Mouse (Mus musculus): Measurements from ENCODE around the gene Atg9b. TPM values are rescaled to one million over a fixed set of nuclear protein-coding genes. Genes with fewer than 3 reads are reported as not detected.
A peak's percentile ranks its signal among the peaks of the same experiment; 100 is the strongest.

Gene Atg9b
- total and polyA plus RNA-seq, 2 experiments from 2014 or later, result 5.1 to 8.0 TPM

GRCm38 (mm10) chr5:24426037-24426432 lies 34.1 kb upstream of the Atg9b start:
- DNase-seq (no peak), ATAC-seq (no peak)
- Histone ChIP-seq H3K27ac (ENCODE audit: low read depth, low read length) (no peak overlapping the region), H3K27me3 (ENCODE audit: insufficient read depth, low read length) (peaks cover 5% of the 10 kb centered on the region; the same call in 1 of the 2 replicates), H3K9ac (0 out of 2 replicates have a peak overlapping the region, but pooled peaks have one; percentile 63), H3K4me2 (ENCODE audit: low read depth) (peak overlapping the region; percentile 90), H3K36me3 (ENCODE audit: insufficient read depth) (peaks cover 13% of the 10 kb centered on the region; the same call in 1 of the 2 replicates), H3K4me3 (ENCODE audit: low read depth, low read length) (peak overlapping the region; percentile 63), H3K9me3 (ENCODE audit: low read length) (no peaks in the 10 kb centered on the region), H3K4me1 (ENCODE audit: insufficient read depth) (peaks cover 14% of the 10 kb centered on the region; the same call in 1 of the 2 replicates)
- WGBS, result 1% methylated on average over 10 of the region's 10 CpGs
- no peak for TF ChIP-seq CTCF (IDR thresholded peaks at IDR 0.05; ENCODE audit: low read depth)

- peaks cover 5% of the 10 kb centered on the region; the same call in 1 of the 2 replicates for H3K27me3 ChIP-seq (ENCODE audit: insufficient read depth, low read length)
- peak overlapping the region; percentile 63 for H3K4me3 ChIP-seq (ENCODE audit: low read depth, low read length)
- TF ChIP-seq CTCF (IDR thresholded peaks at IDR 0.05; ENCODE audit: low read depth), result peak; percentile 42
- 0% methylated on average over 29 of the region's 30 CpGs for WGBS
- H3K27ac ChIP-seq (ENCODE audit: low read depth, low read length), result no peak overlapping the region
- ATAC-seq, result no peak
- peaks cover 14% of the 10 kb centered on the region; the same call in 1 of the 2 replicates for H3K4me1 ChIP-seq (ENCODE audit: insufficient read depth)
- peak overlapping the region; percentile 90 for H3K4me2 ChIP-seq (ENCODE audit: low read depth)
- peak; percentile 42 for DNase-seq
- no peaks in the 10 kb centered on the region for H3K9me3 ChIP-seq (ENCODE audit: low read length)
- peak overlapping the region; percentile 63 for H3K9ac ChIP-seq
- peaks cover 17% of the 10 kb centered on the region for H3K36me3 ChIP-seq (ENCODE audit: insufficient read depth)
These were observed 33.6 kb upstream of the Atg9b start for GRCm38 (mm10) chr5:24425421-24426036.

- peaks cover 14% of the 10 kb centered on the region; the same call in 1 of the 2 replicates for H3K4me1 ChIP-seq (ENCODE audit: insufficient read depth)
- TF ChIP-seq CTCF (IDR thresholded peaks at IDR 0.05; ENCODE audit: low read depth), result no peak
- DNase-seq (peak; percentile 92), ATAC-seq (peak; percentile 7; the same call in 1 of the 2 replicates)
- under 1% methylated on average over 48 of the region's 60 CpGs for WGBS
- H3K9ac ChIP-seq, result peak overlapping the region; percentile 63
- peaks cover 5% of the 10 kb centered on the region; the same call in 1 of the 2 replicates for H3K27me3 ChIP-seq (ENCODE audit: insufficient read depth, low read length)
- H3K27ac ChIP-seq (ENCODE audit: low read depth, low read length), result peak overlapping the region; percentile 86
- H3K4me3 ChIP-seq (ENCODE audit: low read depth, low read length), result peak overlapping the region; percentile 63
- peak overlapping the region; percentile 90 for H3K4me2 ChIP-seq (ENCODE audit: low read depth)
- peaks cover 21% of the 10 kb centered on the region for H3K36me3 ChIP-seq (ENCODE audit: insufficient read depth)
- H3K9me3 ChIP-seq (ENCODE audit: low read length), result no peaks in the 10 kb centered on the region
These were observed 33.0 kb upstream of the Atg9b start for GRCm38 (mm10) chr5:24424861-24425411.

GRCm38 (mm10) chr5:24424004-24424781 lies 32.2 kb upstream of the Atg9b start:
- Histone ChIP-seq H3K36me3 (ENCODE audit: insufficient read depth) (peaks cover 25% of the 10 kb centered on the region), H3K27me3 (ENCODE audit: insufficient read depth, low read length) (peaks cover 5% of the 10 kb centered on the region; the same call in 1 of the 2 replicates), H3K4me1 (ENCODE audit: insufficient read depth) (peaks cover 14% of the 10 kb centered on the region; the same call in 1 of the 2 replicates), H3K9me3 (ENCODE audit: low read length) (no peaks in the 10 kb centered on the region), H3K27ac (ENCODE audit: low read depth, low read length) (peak overlapping the region; percentile 86), H3K4me2 (ENCODE audit: low read depth) (peak overlapping the region; percentile 90), H3K9ac (peak overlapping the region; percentile 63), H3K4me3 (ENCODE audit: low read depth, low read length) (peak overlapping the region; percentile 63)
- 9% methylated on average over 21 of the region's 21 CpGs for WGBS
- ATAC-seq (no peak), DNase-seq (peak; percentile 21)
- TF ChIP-seq CTCF (IDR thresholded peaks at IDR 0.05; ENCODE audit: low read depth), result no peak

GRCm38 (mm10) chr5:24423129-24424003 lies 31.4 kb upstream of the Atg9b start, which contains the start of the genes Cdk5 and Slc4a2:
Gene Cdk5, minus strand, starts transcription at chr5:24423530.
Gene Slc4a2, plus strand, starts transcription at chr5:24423837.
- peak; percentile 98 for ATAC-seq
- 1% methylated on average over 46 of the region's 46 CpGs for WGBS
- H3K4me2 ChIP-seq (ENCODE audit: low read depth), result peak within 1 kb of the TSS; percentile 90
- peaks cover 33% of the 10 kb centered on the region for H3K36me3 ChIP-seq (ENCODE audit: insufficient read depth)
- H3K27me3 ChIP-seq (ENCODE audit: insufficient read depth, low read length), result peaks cover 5% of the 10 kb centered on the region; the same call in 1 of the 2 replicates
- peak within 1 kb of the TSS; percentile 63 for H3K4me3 ChIP-seq (ENCODE audit: low read depth, low read length)
- no peak; the same call in 1 of the 2 replicates for TF ChIP-seq CTCF (IDR thresholded peaks at IDR 0.05; ENCODE audit: low read depth)
- H3K9me3 ChIP-seq (ENCODE audit: low read length), result no peaks in the 10 kb centered on the region
- DNase-seq, result peak; percentile 100
- peaks cover 14% of the 10 kb centered on the region; the same call in 1 of the 2 replicates for H3K4me1 ChIP-seq (ENCODE audit: insufficient read depth)
- H3K27ac ChIP-seq (ENCODE audit: low read depth, low read length), result peak within 1 kb of the TSS; percentile 86
- H3K9ac ChIP-seq, result peak within 1 kb of the TSS; percentile 76

- no peaks in the 10 kb centered on the region for H3K9me3 ChIP-seq (ENCODE audit: low read length)
- H3K27me3 ChIP-seq (ENCODE audit: insufficient read depth, low read length), result no peaks in the 10 kb centered on the region
- H3K27ac ChIP-seq (ENCODE audit: low read depth, low read length), result no peak overlapping the region
- no peak overlapping the region for H3K9ac ChIP-seq
- no peak for ATAC-seq
- H3K4me3 ChIP-seq (ENCODE audit: low read depth, low read length), result no peak overlapping the region
- no peak for DNase-seq
- no peak for TF ChIP-seq CTCF (IDR thresholded peaks at IDR 0.05; ENCODE audit: low read depth)
- H3K4me2 ChIP-seq (ENCODE audit: low read depth), result no peak overlapping the region
- 87% methylated on average over 9 of the region's 9 CpGs for WGBS
- H3K36me3 ChIP-seq (ENCODE audit: insufficient read depth), result peaks cover 38% of the 10 kb centered on the region
- H3K4me1 ChIP-seq (ENCODE audit: insufficient read depth), result peaks cover 14% of the 10 kb centered on the region; the same call in 1 of the 2 replicates
These were observed 28.4 kb upstream of the Atg9b start for GRCm38 (mm10) chr5:24420381-24420780.

All from forebrain, postnatal 0 days (tissue).